Mouse (Mus musculus) granulocyte monocyte progenitor cell, adult 5-6 weeks (primary cell): ENCODE measurements around the gene Pcnp. TPM values are rescaled to one million over a fixed set of nuclear protein-coding genes. Genes with fewer than 3 reads are reported as not detected.
A peak's percentile ranks its signal among the peaks of the same experiment; 100 is the strongest.
"Not testable (repeated sequence)": the region's sequence is repeated elsewhere in the genome, so short reads cannot be mapped to it uniquely, and the experiment has no call there.

ENCODE experiments used
- ATAC-seq: replicated peaks from 2 replicates; pipeline ENCODE4 v1.8.0; 2016; ENCODE audit warnings: mild to moderate bottlenecking, moderate TSS enrichment, inconsistent platforms; ENCODE audit not compliant: poor library complexity, severe bottlenecking
- total RNA-seq, 2 experiments: library from RNA; stranded (forward) in 1 of 2; stranded (reverse) in 1 of 2; fragments of 200-712, 200-1000 nt in 1 of 2; fragments of >200 nt in 1 of 2; fragmentation: Nextera tagmentation in 1 of 2; gene quantifications; 2 replicates each; pipeline ENCODE4 v1.2.3; 2014 to 2017

The Pcnp gene
- total RNA-seq (2014; fragmentation: Nextera tagmentation) (92.3 and 115 TPM in 2 replicates), total RNA-seq (2017) (120 and 143 TPM in 2 replicates)

DNA sequence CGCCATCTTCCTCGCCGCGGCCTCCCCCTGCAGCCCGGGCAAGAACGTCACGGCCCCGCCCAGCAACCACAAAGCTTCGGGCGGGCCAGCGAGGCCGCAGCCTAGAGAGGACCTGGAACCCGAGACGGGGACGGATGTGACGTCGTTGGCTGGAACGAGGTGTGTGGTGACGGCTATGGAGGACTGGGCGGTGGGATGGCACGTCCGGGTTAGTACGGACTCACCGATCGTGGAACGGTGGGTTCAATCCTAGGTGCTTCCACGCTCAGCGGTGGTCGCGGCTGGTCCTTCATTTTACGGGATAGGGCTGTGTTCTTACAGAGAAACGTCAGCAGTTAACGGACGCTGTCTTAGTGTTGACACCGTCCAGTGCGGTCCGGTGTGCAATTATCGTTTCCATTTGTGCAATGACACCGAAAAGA is at the start of gene Pcnp:
Pcnp (minus strand) TSS at position 79 of the 422 bp plus-strand sequence.
- peak; percentile 90 for ATAC-seq

DNA sequence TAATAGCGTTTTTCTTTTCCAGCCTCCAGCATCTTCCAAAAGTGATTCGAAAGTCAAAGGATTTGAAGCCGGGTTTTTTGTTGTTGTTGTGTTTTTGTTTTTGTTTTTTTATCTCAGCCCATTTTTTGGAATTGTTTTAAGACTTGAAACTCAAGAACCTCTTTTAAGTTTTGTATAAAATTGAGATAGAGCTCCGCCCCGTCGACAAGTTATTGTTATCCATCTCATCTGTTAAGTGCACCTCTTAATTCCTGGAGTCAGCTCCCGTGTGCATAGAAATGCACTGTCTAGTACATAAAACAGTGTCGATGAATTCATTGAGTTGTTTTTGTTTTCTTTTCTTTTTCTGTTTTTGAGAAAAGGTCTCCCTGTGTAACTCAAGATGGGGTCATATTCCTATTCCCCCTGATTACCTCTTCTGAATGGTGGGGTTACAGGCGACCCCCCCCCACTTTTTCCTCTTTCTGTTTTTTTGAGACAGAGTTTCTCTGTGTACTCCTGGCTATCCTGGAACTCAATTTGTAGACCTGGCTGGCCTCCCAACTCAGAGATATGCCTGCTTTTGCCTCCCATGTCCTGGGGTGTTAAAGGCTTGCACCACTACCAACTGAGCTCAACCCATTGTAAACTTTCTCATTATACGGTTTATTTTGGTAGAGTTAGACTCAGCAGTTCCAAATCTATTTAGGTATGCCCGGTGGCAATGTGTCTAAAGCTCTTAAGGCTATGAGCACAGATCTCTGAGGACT is 46.8 kb upstream of the Pcnp start:
- ATAC-seq, result no peak

DNA sequence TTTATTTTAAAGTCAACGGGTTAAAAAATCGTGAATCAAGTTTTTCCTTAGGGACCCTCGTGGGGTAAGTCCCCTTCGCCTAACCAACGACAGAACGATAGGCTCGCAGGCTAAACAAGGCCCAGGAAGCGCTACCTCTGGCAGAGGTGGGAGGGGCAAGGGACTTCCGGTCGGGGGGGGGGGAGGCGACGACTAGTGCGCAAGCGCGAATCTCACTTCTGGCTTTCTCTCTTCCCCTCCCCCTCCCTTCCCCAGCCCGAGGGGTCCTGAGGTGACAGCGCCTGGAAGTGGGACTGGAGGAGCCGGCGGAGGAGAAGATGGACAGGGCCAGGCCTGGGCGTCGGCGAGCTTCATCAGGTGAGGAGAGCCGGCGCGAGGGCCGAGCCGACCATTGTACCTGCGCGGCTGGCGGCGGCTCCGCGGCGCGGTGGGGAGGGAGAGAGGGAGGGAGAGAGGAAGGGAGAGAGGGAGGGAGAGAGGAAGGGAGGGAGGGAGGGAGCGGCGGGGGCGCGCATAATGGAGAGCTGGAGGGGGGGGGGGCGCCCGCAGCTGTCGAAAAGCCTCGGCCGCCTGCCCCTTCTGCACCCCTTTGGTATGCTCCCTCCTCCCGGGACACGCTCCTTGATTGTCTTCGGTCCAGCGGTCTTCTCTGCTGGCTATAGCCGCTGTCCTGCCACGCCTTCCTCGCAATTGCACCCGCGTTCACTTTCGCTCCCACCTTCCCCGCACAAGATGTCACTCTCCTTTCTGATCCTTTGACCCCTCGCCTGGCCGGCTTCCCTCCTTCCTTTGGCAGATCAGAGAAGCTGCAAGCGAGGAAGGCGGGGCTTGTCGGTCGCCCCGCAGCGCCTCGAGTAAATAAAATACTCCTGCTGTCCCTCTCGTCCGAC is 45.9 kb upstream of the Pcnp start:
- peak; percentile 86 for ATAC-seq

DNA sequence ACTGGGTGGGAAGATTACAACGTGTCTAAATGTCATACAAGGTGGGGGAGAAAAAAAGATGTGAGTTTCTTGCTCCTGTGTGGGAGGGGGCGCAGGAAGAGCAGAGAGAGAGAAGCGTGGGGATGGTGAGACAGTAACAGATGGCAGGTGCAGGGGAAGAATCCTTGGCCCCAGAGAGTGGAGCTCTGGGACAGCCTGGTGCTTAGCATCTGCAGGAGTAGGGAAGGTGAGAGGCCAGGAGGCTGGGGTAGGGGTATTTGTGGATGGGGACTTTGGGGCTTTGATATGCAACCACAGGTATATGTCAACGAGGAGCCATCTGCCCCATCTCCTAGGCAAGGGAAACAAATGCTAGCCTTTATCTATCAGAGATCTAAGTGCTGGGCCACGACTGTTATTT is 45.0 kb upstream of the Pcnp start:
- no peak for ATAC-seq

DNA sequence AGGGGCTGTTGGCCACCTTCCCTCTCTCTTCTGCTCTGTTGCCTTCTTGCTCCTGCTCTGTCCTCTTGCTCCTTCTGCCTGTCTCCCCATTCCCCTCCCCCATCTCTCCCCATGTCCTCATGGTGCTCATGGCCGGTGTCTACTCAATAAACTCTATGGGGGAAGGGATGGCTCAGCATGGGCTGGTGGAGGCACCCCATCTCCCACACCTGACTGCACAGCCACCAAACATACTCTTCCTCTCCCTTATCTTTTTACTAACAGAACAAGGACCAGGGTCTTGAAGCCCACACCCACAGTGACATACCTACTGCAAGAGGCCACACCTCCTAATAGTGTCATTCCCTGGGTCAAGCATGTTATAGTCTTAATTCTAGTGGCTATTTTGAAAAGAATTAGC is 44.6 kb upstream of the Pcnp start:
- ATAC-seq, result no peak

DNA sequence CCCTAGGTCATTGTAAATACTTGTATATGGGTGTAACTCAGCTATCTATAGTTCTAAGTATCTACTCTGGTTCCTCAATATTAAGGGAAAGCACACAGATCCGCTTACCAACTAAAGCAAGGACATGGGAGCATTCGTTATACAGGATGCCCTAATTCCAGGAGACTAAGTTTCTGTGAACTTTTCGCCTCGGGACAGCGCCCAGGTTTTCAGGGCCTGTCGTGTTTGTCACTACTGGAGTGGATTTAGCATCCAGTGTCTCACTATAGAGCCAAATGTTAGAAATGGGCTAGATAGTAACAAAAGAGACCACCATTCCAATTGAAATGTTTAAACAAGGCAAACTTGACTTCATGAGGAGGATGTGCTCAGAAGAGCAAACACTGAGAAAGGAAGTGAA is 43.6 kb upstream of the Pcnp start:
- not testable (repeated sequence) for ATAC-seq

DNA sequence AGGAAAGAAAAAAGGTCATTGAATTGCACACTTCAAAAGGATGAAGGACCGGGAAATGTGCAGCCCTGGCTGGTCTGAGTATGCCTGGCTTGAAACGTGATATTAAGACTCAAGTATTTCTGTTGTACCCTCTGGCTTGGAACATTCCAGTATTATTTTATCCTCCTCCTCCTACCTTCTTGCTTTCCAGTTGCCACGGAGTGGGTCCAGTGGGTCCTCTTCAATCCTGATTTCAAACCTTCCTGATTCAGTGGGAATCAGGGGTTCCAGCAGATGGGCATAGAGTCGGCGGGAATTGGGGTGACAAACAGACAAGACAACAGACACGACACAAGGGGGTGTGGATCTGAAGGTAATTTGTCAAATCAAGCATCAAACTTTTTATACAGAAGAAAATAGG is 43.0 kb upstream of the Pcnp start:
- no peak for ATAC-seq

DNA sequence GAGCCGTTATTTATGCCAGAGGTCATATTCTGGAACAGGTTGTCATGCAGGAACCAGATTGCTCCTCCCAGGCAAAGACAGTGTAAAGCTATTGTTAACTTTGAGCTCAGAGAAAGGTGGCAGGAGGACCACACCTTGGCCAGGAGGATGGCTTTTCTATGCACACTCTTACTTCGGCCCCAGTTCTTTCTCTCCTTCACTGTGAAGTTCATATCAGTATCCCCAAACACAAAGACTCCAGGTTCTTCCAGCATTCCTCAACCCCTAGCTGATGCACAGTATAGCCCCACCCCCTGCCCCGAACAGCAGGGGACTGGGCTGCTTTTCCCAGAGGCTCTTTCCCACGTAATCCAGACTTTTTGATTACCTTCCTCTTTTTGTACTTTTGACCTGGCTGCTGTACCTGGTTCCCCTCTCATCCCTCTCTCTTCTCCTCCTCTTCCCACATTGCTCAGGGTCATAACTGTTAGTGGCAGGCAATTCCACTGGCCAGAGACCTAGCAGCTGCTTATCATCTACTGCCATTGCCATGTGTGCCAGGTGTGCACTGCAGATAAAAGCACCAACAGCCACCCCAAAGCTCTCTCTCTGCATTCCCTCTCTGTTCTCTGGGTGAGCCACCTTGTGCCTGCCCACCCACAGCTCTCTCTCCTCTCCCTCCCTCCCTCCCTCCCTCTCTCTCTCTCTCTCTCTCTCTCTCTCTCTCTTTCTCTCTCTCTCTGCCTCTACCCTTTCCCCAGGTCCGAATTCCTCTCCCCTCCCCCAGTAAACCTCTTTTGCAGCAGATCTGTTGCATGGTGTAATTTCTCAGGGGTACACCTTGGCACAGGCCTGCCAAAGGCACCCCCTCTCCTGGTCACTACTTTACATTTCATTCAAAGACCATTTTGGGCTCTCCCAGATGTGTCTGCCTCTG is 42.0 kb upstream of the Pcnp start:
- no peak for ATAC-seq

DNA sequence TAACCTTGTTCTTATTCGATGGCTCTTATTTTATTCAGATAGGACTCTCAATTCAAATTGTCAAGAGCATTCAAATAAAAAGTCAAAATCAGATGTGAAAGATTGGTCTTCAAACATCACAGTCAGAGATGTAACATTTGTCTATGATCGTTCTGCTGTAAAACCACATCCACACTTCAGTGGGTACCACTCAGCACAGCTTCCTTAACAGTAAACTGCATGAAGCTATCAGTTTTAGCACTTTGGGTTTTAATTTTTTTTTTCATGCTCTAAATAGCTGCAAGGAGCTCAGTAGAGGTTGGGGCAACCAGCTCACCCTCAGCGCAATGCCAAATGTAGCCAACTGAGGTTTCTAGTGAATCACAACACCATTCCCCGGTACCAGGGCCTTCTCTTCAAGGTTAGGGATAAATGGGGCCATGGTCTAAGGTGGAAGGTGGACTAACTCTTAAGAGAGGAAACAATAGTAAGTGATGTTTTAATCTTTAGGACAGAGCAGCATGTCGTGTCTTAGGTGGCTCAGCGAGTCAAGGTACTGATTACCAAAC is 39.1 kb upstream of the Pcnp start:
- no peak for ATAC-seq

DNA sequence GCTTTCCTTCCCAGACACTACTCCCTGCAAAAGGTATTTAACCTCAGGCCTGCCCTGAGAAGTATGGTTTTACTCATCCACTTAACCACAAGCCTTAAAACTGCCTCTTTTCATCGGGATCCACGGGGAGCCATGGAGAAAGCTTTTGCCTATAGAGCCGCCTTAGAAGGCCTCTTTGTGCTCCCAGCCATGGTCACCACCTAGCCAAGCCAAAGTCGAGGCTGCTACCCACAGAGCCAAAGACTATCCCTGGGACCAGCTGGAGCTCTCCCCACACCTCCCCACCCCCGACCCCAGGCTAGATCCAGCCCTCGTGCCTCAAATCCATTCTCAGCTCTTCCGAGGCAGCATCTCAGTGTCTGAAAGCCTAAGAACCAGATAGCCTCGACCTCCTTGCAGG is 36.6 kb upstream of the Pcnp start:
- no peak for ATAC-seq

DNA sequence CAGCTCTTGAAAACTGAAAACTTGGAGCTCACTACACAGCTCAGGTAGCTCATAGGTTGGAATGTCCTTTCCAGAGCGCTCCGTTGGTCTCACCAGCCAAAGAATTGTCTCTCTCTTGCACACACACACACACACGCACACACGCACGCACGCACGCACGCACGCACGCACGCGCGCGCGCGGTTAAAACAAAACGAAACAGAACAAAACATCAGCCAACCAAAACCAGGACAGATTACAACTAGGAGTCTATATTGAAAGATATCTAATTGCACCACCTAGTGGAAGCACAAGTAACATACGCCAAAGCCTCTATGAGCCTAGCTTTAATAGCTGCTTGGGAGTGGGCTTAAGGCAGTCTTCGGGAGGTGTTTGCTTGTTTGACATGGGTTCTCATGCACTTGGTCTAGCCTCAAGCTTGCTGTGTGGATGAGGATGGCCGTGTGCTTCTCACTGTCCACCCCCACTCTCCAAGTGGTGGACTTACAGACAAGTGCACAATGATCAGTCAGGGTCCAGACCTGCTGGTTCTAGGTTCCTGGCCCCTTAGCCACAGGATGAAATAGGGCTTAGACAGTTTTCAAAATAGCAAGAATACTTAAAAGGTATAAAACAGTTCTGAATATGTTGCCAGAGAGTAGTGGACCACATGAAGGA is 34.9 kb upstream of the Pcnp start:
- peak; percentile 83 for ATAC-seq

DNA sequence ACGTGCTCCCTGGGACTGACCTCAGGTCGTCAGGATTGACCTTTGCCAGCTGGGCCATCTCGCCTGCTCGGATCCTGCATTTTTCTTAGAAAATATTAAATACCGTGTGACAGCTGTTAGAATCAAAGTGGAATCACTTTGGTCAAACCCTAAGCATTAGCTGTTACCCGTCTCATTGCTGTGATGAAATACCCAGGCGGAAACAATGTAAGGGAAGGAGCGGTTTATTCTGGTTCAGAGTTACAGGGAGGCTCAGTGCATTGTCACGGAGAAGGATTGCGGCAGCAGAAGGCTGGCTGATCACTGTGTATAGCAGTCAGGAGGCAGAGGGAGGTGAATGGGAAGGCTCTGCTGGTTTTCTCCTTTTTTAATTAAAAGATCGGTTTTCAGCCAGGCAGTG is 33.4 kb upstream of the Pcnp start:
- peak; percentile 69 for ATAC-seq

DNA sequence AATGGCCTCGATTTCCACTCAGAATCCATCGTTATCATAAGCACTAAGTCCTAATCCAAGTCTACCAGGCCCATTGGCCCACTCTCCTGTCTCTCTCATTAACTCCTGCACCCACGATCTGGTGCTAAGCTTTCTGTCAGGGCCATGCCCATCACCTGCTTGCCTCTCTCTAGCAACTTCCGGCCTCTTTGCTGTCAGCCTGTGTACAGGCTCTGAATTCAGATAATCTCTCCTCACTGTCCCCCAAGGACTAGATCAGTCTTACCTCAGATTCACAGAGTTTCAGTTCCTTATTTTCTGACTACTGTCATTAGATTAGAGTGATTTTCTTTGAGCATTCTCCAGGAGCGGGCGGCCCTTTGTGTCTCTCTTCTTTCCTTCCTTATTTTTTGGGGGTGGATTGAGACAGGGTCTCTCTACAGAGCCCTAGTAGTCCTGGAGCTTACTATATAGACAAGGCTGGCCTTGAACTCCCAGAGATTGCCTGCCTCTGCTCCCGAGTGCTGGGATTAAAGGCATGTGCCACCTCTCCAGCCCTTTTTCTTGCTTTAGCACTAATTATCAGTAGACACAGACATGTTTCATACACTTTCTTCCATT is 32.6 kb upstream of the Pcnp start:
- peak; percentile 78 for ATAC-seq

DNA sequence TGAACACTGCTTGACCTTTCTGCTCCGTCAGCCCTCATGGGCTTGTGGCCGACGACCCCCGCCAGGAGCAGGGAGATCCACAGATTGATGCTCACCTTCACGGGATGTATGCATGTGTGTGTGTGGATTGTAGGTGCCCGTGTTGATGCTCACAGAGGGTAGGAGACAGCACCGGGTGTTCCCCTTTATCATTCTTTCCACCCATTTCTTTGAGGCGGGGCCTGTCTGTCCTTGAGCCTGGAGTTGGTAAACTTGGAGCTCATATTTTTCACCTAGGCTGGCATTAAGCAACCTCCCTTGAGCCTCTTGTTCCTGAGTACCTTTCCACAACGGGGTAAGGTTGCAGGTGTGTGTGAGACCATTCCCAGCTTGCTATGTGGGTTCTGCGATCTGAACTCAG is 28.6 kb upstream of the Pcnp start:
- ATAC-seq, result no peak

DNA sequence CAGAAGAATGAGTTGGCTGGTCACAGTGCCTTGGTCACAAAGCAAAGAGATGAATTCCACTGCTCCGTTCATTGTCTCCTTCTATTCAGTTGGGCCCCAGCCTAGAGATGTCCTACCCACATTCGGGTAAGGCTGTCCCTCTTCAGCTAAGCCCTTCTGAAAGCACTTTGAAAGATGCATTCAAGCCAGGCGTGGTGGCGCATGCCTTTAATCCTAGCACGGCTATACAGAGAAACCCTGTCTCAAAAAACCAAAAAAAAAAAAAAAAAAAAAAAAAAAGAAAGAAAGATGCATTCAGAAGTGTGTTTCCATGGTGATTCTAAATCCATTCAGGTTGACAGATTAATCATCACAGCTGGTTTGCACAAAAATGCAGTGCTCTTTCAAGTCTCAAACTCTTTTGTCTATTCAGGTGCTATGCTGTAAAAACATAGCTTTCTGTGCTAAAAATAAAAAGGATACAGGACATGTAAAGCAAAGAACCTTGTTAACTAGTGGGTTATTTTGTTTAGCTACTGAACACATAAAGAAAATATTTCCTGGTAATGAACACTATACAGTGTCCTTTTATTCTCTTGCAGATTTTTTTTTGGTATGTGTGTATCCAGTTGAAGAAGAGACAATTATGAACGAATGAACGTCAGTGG is 27.5 kb upstream of the Pcnp start:
- ATAC-seq, result no peak

DNA sequence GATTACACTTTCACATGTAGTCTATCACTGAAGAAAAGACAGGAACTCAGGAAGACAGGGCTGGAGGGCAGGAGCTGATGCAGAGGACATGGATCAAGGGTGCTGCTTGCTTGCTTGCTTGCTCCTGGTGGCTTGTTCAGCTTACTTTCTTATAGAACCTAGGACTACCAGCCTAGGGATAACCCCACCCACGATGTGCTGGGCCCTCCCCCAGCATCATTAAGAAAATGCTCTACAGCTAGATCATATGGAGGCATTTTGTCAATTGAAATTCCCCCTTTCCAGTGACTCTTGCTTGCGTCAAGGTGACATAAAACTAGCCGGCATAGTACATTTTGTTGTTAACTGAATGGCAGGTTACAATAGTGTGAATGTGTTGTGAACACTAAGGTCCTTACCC is 26.4 kb upstream of the Pcnp start:
- no peak for ATAC-seq

DNA sequence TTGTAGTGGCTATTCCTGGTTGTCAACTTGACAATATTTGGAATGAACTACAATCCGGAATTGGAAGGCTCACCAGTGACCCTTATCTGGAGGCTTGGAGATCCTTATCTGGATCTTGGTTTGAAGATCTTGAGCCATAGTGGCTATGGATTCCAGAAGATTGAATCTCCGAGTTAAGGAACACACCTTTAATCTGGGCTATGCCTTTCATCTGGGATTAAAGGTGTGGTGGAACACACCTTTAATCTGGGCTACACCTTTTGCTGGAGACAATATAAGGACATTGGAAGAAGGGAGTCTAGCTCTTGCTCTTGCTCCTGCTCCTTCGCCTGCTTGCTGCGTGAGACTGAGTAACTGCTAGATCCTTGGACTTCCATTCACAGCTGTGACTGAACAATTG is 18.5 kb upstream of the Pcnp start, which contains the start of gene Senp7:
Senp7 (plus strand) TSS at position 301 of the 400 bp plus-strand sequence.
- ATAC-seq, result not testable (repeated sequence)

DNA sequence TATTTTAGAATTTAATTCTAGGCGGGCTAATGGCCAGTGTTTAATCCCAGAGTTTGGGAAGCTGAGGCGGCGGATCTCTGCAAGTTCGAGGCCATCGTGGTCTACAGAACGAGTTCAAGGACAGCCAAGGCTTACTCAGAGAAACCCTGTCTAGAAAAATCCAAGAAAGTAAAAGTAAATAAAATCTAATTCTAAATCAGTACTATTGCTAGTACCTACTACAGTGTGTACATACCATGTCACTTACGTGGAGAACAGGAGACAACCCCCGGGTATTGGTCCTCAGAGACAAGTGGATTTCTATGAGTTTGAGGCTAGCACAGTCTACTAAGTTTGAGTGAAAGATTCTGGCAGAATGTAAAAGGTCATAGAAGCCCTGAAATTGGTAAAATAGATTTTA is 8.6 kb upstream of the Pcnp start:
- no peak for ATAC-seq
